Mouse (Mus musculus) erythroblast, embryonic 14.5 days (primary cell): ENCODE measurements around the gene Map3k10. TPM values are rescaled to one million over a fixed set of nuclear protein-coding genes. Genes with fewer than 3 reads are reported as not detected.

Experiments
- H3K27me3 ChIP-seq: 2 replicates; pipeline ENCODE4 v1.6.1; 2012; ENCODE audit warnings: inconsistent platforms; ENCODE audit not compliant: control insufficient read depth
- H3K36me3 ChIP-seq: 2 replicates; pipeline ENCODE4 v1.6.1; 2012; ENCODE audit warnings: mild to moderate bottlenecking, inconsistent platforms; ENCODE audit not compliant: control insufficient read depth
- H3K4me1 ChIP-seq: 2 replicates; pipeline ENCODE4 v1.6.1; 2012; ENCODE audit warnings: inconsistent platforms; ENCODE audit not compliant: control insufficient read depth
- H3K4me3 ChIP-seq: replicated peaks from 2 replicates; pipeline ENCODE3; 2012; ENCODE audit warnings: moderate library complexity, mild to moderate bottlenecking, inconsistent platforms
- H3K9me3 ChIP-seq: 2 replicates; pipeline ENCODE4 v1.6.1; 2012; ENCODE audit warnings: low read length, inconsistent platforms, mixed read lengths; ENCODE audit not compliant: control insufficient read depth
- GATA1 ChIP-seq: IDR thresholded peaks from 2 replicates; pipeline ENCODE4 v1.6.1; 2012; ENCODE audit warnings: low read length, inconsistent platforms, mixed read lengths
- TAL1 ChIP-seq: IDR thresholded peaks from 3 replicates; pipeline ENCODE4 v1.6.1; 2012; ENCODE audit warnings: low read length, inconsistent platforms, mixed read lengths
- polyA plus RNA-seq: library from polyadenylated mRNA; stranded (reverse); fragments of >175 nt; gene quantifications from 2 replicates; pipeline ENCODE4 v1.2.3, GENCODE M21; 2012

The Map3k10 gene
- polyA plus RNA-seq, 1 experiment: 2.0 TPM

GRCm38 (mm10) chr7:27621028-27621427, 53.4 kb downstream of the Map3k10 start:
- Histone ChIP-seq H3K27me3 (no peaks in the 10 kb centered on the region), H3K4me3 (no peak overlapping the region), H3K36me3 (peaks cover 99% of the 10 kb centered on the region), H3K9me3 (no peaks in the 10 kb centered on the region), H3K4me1 (no peaks in the 10 kb centered on the region)
- TF ChIP-seq TAL1 (no peak), GATA1 (no peak)

- TF ChIP-seq GATA1: no peak
- TF ChIP-seq TAL1: no peak
- peaks cover 10% of the 10 kb centered on the region for H3K4me1 ChIP-seq
- peaks cover 83% of the 10 kb centered on the region for H3K36me3 ChIP-seq
- no peaks in the 10 kb centered on the region for H3K9me3 ChIP-seq
- no peak overlapping the region for H3K4me3 ChIP-seq
- no peaks in the 10 kb centered on the region for H3K27me3 ChIP-seq
Measured at GRCm38 (mm10) chr7:27613751-27614499, 60.5 kb downstream of the Map3k10 start.

- H3K4me3 ChIP-seq: no peak overlapping the region
- H3K4me1 ChIP-seq: peaks cover 17% of the 10 kb centered on the region
- no peaks in the 10 kb centered on the region for H3K9me3 ChIP-seq
- H3K27me3 ChIP-seq: no peaks in the 10 kb centered on the region
- peaks cover 83% of the 10 kb centered on the region for H3K36me3 ChIP-seq
- TF ChIP-seq TAL1: no peak
- TF ChIP-seq GATA1: no peak
Measured at GRCm38 (mm10) chr7:27612940-27613339, 61.5 kb downstream of the Map3k10 start.

GRCm38 (mm10) chr7:27610871-27611270, 63.5 kb downstream of the Map3k10 start:
- no peak overlapping the region for H3K4me3 ChIP-seq
- no peaks in the 10 kb centered on the region for H3K27me3 ChIP-seq
- TF ChIP-seq GATA1 (no peak), TAL1 (no peak)
- no peaks in the 10 kb centered on the region for H3K9me3 ChIP-seq
- peaks cover 36% of the 10 kb centered on the region for H3K4me1 ChIP-seq
- H3K36me3 ChIP-seq: peaks cover 83% of the 10 kb centered on the region

GRCm38 (mm10) chr7:27610370-27610769, 64.0 kb downstream of the Map3k10 start:
- H3K27me3 ChIP-seq: no peaks in the 10 kb centered on the region
- no peak overlapping the region for H3K4me3 ChIP-seq
- TF ChIP-seq GATA1: no peak
- TF ChIP-seq TAL1: no peak
- H3K36me3 ChIP-seq: peaks cover 85% of the 10 kb centered on the region
- peaks cover 41% of the 10 kb centered on the region for H3K4me1 ChIP-seq
- no peaks in the 10 kb centered on the region for H3K9me3 ChIP-seq

GRCm38 (mm10) chr7:27609688-27610087, 64.7 kb downstream of the Map3k10 start:
- Histone ChIP-seq H3K9me3 (no peaks in the 10 kb centered on the region), H3K4me3 (no peak overlapping the region), H3K36me3 (peaks cover 88% of the 10 kb centered on the region), H3K27me3 (no peaks in the 10 kb centered on the region), H3K4me1 (peaks cover 43% of the 10 kb centered on the region)
- no peak for TF ChIP-seq GATA1
- TF ChIP-seq TAL1: no peak

GRCm38 (mm10) chr7:27609285-27609684, 65.1 kb downstream of the Map3k10 start:
- TF ChIP-seq TAL1: no peak
- TF ChIP-seq GATA1: no peak
- Histone ChIP-seq H3K4me3 (no peak overlapping the region), H3K36me3 (peaks cover 87% of the 10 kb centered on the region), H3K4me1 (peaks cover 45% of the 10 kb centered on the region), H3K9me3 (no peaks in the 10 kb centered on the region), H3K27me3 (no peaks in the 10 kb centered on the region)

- Histone ChIP-seq H3K27me3 (no peaks in the 10 kb centered on the region), H3K4me3 (no peak overlapping the region), H3K36me3 (peaks cover 88% of the 10 kb centered on the region), H3K9me3 (no peaks in the 10 kb centered on the region), H3K4me1 (peaks cover 47% of the 10 kb centered on the region)
- TF ChIP-seq GATA1: no peak
- no peak for TF ChIP-seq TAL1
Measured at GRCm38 (mm10) chr7:27608130-27608529, 66.3 kb downstream of the Map3k10 start.

GRCm38 (mm10) chr7:27607580-27607979, 66.8 kb downstream of the Map3k10 start:
- Histone ChIP-seq H3K9me3 (no peaks in the 10 kb centered on the region), H3K4me1 (peaks cover 47% of the 10 kb centered on the region), H3K27me3 (no peaks in the 10 kb centered on the region), H3K36me3 (peaks cover 89% of the 10 kb centered on the region), H3K4me3 (no peak overlapping the region)
- TF ChIP-seq TAL1 (no peak), GATA1 (no peak)
